Mouse (Mus musculus) hindbrain, embryonic 14.5 days (tissue): ENCODE results near the gene M6pr. TPM values are rescaled to one million over a fixed set of nuclear protein-coding genes. Genes with fewer than 3 reads are reported as not detected.
A peak's percentile ranks its signal among the peaks of the same experiment; 100 is the strongest.

ENCODE experiments used
- ATAC-seq: fragments of 200-750 bp; cut with Nextera tagmentation; 2 replicates; pipeline ENCODE4 v1.8.0; 2017; ENCODE audit warnings: moderate number of reproducible peaks, mild to moderate bottlenecking, moderate TSS enrichment, moderate library complexity; ENCODE audit not compliant: low FRiP score
- DNase-seq: peaks from one replicate; pipeline ENCODE4 v3.0.0-alpha.2; 2015; ENCODE audit warnings: low spot score
- H3K27ac ChIP-seq: fragments of 300-500 bp; sonication (generic); 2 replicates; pipeline ENCODE4 v1.5.1; 2014; ENCODE audit warnings: mild to moderate bottlenecking, moderate library complexity
- H3K27me3 ChIP-seq: fragments of 300-500 bp; sonication (generic); 2 replicates; pipeline ENCODE4 v1.6.1; 2014; ENCODE audit warnings: mild to moderate bottlenecking, low read length, mixed read lengths; ENCODE audit not compliant: control insufficient read depth, insufficient read depth
- H3K36me3 ChIP-seq: fragments of 300-500 bp; sonication (generic); replicated peaks from 2 replicates; pipeline ENCODE4 v1.6.1; 2014; ENCODE audit not compliant: control insufficient read depth, insufficient read depth
- H3K4me1 ChIP-seq: fragments of 300-500 bp; sonication (generic); replicated peaks from 2 replicates; pipeline ENCODE4 v1.6.1; 2014; ENCODE audit warnings: antibody characterized with exemption, low read length, mixed read lengths; ENCODE audit not compliant: control insufficient read depth, insufficient read depth
- H3K4me2 ChIP-seq: fragments of 300-500 bp; sonication (generic); replicated peaks from 2 replicates; pipeline ENCODE4 v1.6.1; 2014; ENCODE audit warnings: mild to moderate bottlenecking, moderate library complexity
- H3K4me3 ChIP-seq: fragments of 300-500 bp; sonication (generic); replicated peaks from 2 replicates; pipeline ENCODE4 v1.5.1; 2014; ENCODE audit warnings: mild to moderate bottlenecking, low read length
- H3K9ac ChIP-seq: fragments of 300-500 bp; sonication (generic); 2 replicates; pipeline ENCODE4 v1.6.1; 2014
- H3K9me3 ChIP-seq: fragments of 300-500 bp; sonication (generic); 2 replicates; pipeline ENCODE4 v1.6.1; 2016; ENCODE audit warnings: low read length; ENCODE audit not compliant: control insufficient read depth
- WGBS: fragments of 180-500 bp; shearing (Covaris S2); extraction: QIAGEN DNeasy Blood & Tissue Kit; methylation state at CpG from one replicate; pipeline ENCODE4 v1.1.7; 2014; 5-methylcytosine and 5-hydroxymethylcytosine counted together
- polyA plus RNA-seq: library from polyadenylated mRNA; unstranded; fragments of >200 nt; fragmentation: Nextera tagmentation; extraction: Ambion mirVana; gene quantifications from 2 replicates; pipeline ENCODE4 v1.2.1, GENCODE M21; 2014

The M6pr gene
- polyA plus RNA-seq, 1 experiment from 2014 or later = 51.4 TPM

- peak; percentile 89 for DNase-seq
Observed at GRCm38 (mm10) chr6:122304355-122304754, 4.2 kb upstream of the M6pr start.

GRCm38 (mm10) chr6:122304790-122305555 is 3.5 kb upstream of the M6pr start:
- Histone ChIP-seq H3K4me1 (peaks cover 7% of the 10 kb centered on the region), H3K27ac (no peak overlapping the region), H3K9me3 (no peaks in the 10 kb centered on the region), H3K4me2 (no peak overlapping the region), H3K4me3 (no peak overlapping the region), H3K9ac (no peak overlapping the region), H3K27me3 (no peaks in the 10 kb centered on the region), H3K36me3 (no peaks in the 10 kb centered on the region)
- WGBS = 84% methylated on average over 12 of the region's 12 CpGs
- no peak for ATAC-seq
- no peak for DNase-seq

More at GRCm38 (mm10) chr6:122304355-122304754, 4.2 kb upstream of the M6pr start:
- H3K9ac ChIP-seq = no peak overlapping the region
- H3K27ac ChIP-seq = no peak overlapping the region
- H3K36me3 ChIP-seq = no peaks in the 10 kb centered on the region
- no peaks in the 10 kb centered on the region for H3K9me3 ChIP-seq
- no peak overlapping the region for H3K4me2 ChIP-seq
- H3K27me3 ChIP-seq = no peaks in the 10 kb centered on the region
- peaks cover under 1% of the 10 kb centered on the region for H3K4me1 ChIP-seq
- no peak for ATAC-seq
- 31% methylated on average over 6 of the region's 6 CpGs for WGBS
- H3K4me3 ChIP-seq = no peak overlapping the region

GRCm38 (mm10) chr6:122306707-122307106 is 1.8 kb upstream of the M6pr start:
- no peaks in the 10 kb centered on the region for H3K27me3 ChIP-seq
- no peak overlapping the region for H3K4me2 ChIP-seq
- no peak for ATAC-seq
- H3K9ac ChIP-seq = no peak overlapping the region
- no peaks in the 10 kb centered on the region for H3K9me3 ChIP-seq
- WGBS = 90% methylated on average over 4 of the region's 4 CpGs
- H3K4me1 ChIP-seq = peaks cover 19% of the 10 kb centered on the region
- H3K27ac ChIP-seq = no peak overlapping the region
- DNase-seq = no peak
- no peak overlapping the region for H3K4me3 ChIP-seq
- no peaks in the 10 kb centered on the region; the same call in 1 of the 2 replicates for H3K36me3 ChIP-seq

- Histone ChIP-seq H3K27ac (peak overlapping the region; percentile 55), H3K9ac (no peak overlapping the region), H3K9me3 (no peaks in the 10 kb centered on the region), H3K27me3 (no peaks in the 10 kb centered on the region), H3K4me3 (peak overlapping the region; percentile 66; the same call in 1 of the 2 replicates), H3K4me1 (peaks cover 19% of the 10 kb centered on the region), H3K36me3 (peaks cover 6% of the 10 kb centered on the region), H3K4me2 (peak overlapping the region; percentile 25; the same call in 1 of the 2 replicates)
- DNase-seq (no peak), ATAC-seq (peak; percentile 18; the same call in 1 of the 2 replicates)
- 65% methylated on average over 6 of the region's 6 CpGs for WGBS
Observed at GRCm38 (mm10) chr6:122308136-122308504, 400 bp upstream of the M6pr start.

GRCm38 (mm10) chr6:122309446-122309960 is 983 bp downstream of the M6pr start:
- 0 out of 2 replicates have a peak overlapping the region, but pooled peaks have one; percentile 68 for H3K27ac ChIP-seq
- H3K27me3 ChIP-seq = no peaks in the 10 kb centered on the region
- H3K4me1 ChIP-seq = peaks cover 19% of the 10 kb centered on the region
- ATAC-seq (no peak), DNase-seq (no peak)
- no peaks in the 10 kb centered on the region for H3K9me3 ChIP-seq
- peak overlapping the region; percentile 87 for H3K9ac ChIP-seq
- H3K4me2 ChIP-seq = peak overlapping the region; percentile 76
- H3K36me3 ChIP-seq = peaks cover 20% of the 10 kb centered on the region
- 12% methylated on average over 11 of the region's 11 CpGs for WGBS
- peak overlapping the region; percentile 66 for H3K4me3 ChIP-seq

- Histone ChIP-seq H3K4me2 (peak overlapping the region; percentile 76), H3K9me3 (no peaks in the 10 kb centered on the region), H3K27ac (no peak overlapping the region), H3K9ac (peak overlapping the region; percentile 87; the same call in 1 of the 2 replicates), H3K4me1 (peaks cover 19% of the 10 kb centered on the region), H3K27me3 (no peaks in the 10 kb centered on the region), H3K4me3 (peak overlapping the region; percentile 66), H3K36me3 (peaks cover 28% of the 10 kb centered on the region)
- DNase-seq (no peak), ATAC-seq (no peak)
- WGBS = 78% methylated on average over 5 of the region's 5 CpGs
Observed at GRCm38 (mm10) chr6:122310187-122310820, 1.8 kb downstream of the M6pr start.

- ATAC-seq (no peak), DNase-seq (no peak)
- Histone ChIP-seq H3K4me1 (no peaks in the 10 kb centered on the region), H3K27ac (no peak overlapping the region), H3K4me3 (no peak overlapping the region), H3K27me3 (no peaks in the 10 kb centered on the region), H3K9ac (no peak overlapping the region), H3K36me3 (peaks cover 99% of the 10 kb centered on the region), H3K4me2 (no peak overlapping the region), H3K9me3 (no peaks in the 10 kb centered on the region)
- WGBS = 95% methylated on average over 1 of the region's 1 CpGs
Observed at GRCm38 (mm10) chr6:122318726-122319125, 10.2 kb downstream of the M6pr start.

GRCm38 (mm10) chr6:122325361-122325975 is 16.9 kb downstream of the M6pr start:
- ATAC-seq (no peak), DNase-seq (no peak)
- no peaks in the 10 kb centered on the region for H3K4me1 ChIP-seq
- H3K27ac ChIP-seq = no peak overlapping the region
- no peaks in the 10 kb centered on the region for H3K27me3 ChIP-seq
- no peak overlapping the region for H3K4me3 ChIP-seq
- WGBS = 95% methylated on average over 6 of the region's 6 CpGs
- no peak overlapping the region for H3K9ac ChIP-seq
- H3K36me3 ChIP-seq = peaks cover 90% of the 10 kb centered on the region
- H3K4me2 ChIP-seq = no peak overlapping the region
- H3K9me3 ChIP-seq = no peaks in the 10 kb centered on the region

GRCm38 (mm10) chr6:122333081-122333612 is 24.6 kb downstream of the M6pr start:
- ATAC-seq (no peak), DNase-seq (no peak)
- H3K27ac ChIP-seq = no peak overlapping the region
- H3K27me3 ChIP-seq = no peaks in the 10 kb centered on the region
- no peak overlapping the region for H3K9ac ChIP-seq
- H3K4me3 ChIP-seq = no peak overlapping the region
- WGBS = 89% methylated on average over 13 of the region's 13 CpGs
- H3K36me3 ChIP-seq = peaks cover 80% of the 10 kb centered on the region
- H3K4me1 ChIP-seq = peaks cover 10% of the 10 kb centered on the region
- no peak overlapping the region for H3K4me2 ChIP-seq
- no peaks in the 10 kb centered on the region for H3K9me3 ChIP-seq
